Mouse (Mus musculus) heart, embryonic 10.5 days (tissue): ENCODE results near the gene Lrp2. TPM values are rescaled to one million over a fixed set of nuclear protein-coding genes. Genes with fewer than 3 reads are reported as not detected.

ENCODE experiments used
- DNase-seq: peaks from one replicate; pipeline ENCODE4 v3.0.0-alpha.2; 2017; ENCODE audit warnings: low spot score
- H3K27ac ChIP-seq: fragments of 300-500 bp; sonication (generic); 2 replicates; pipeline ENCODE4 v1.5.1; 2016; ENCODE audit warnings: mild to moderate bottlenecking
- H3K27me3 ChIP-seq: fragments of 300-500 bp; sonication (generic); 2 replicates; pipeline ENCODE4 v1.6.1; 2016; ENCODE audit warnings: mild to moderate bottlenecking; ENCODE audit not compliant: poor library complexity, insufficient read depth, severe bottlenecking
- H3K36me3 ChIP-seq: fragments of 300-500 bp; sonication (generic); 2 replicates; pipeline ENCODE4 v1.6.1; 2016; ENCODE audit warnings: mild to moderate bottlenecking, moderate library complexity
- H3K4me1 ChIP-seq: fragments of 300-500 bp; sonication (generic); 2 replicates; pipeline ENCODE4 v1.6.1; 2016; ENCODE audit warnings: mild to moderate bottlenecking
- H3K4me3 ChIP-seq: fragments of 300-500 bp; sonication (generic); 2 replicates; pipeline ENCODE4 v1.5.1; 2016; ENCODE audit warnings: mild to moderate bottlenecking, moderate library complexity
- H3K9me3 ChIP-seq: fragments of 300-500 bp; sonication (generic); 2 replicates; pipeline ENCODE4 v1.6.1; 2016; ENCODE audit warnings: mild to moderate bottlenecking, moderate library complexity
- WGBS: fragments of 180-500 bp; shearing (Covaris S2); methylation state at CpG from one replicate; pipeline ENCODE4 v1.1.7; 2016; 5-methylcytosine and 5-hydroxymethylcytosine counted together
- polyA plus RNA-seq: library from polyadenylated mRNA; unstranded; fragments of >200 nt; fragmentation: Nextera tagmentation; extraction: Ambion mirVana; gene quantifications from 2 replicates; pipeline ENCODE4 v1.2.1, GENCODE M21; 2016

Lrp2 gene
- polyA plus RNA-seq, 1 experiment from 2014 or later: 1.3 TPM

DNA sequence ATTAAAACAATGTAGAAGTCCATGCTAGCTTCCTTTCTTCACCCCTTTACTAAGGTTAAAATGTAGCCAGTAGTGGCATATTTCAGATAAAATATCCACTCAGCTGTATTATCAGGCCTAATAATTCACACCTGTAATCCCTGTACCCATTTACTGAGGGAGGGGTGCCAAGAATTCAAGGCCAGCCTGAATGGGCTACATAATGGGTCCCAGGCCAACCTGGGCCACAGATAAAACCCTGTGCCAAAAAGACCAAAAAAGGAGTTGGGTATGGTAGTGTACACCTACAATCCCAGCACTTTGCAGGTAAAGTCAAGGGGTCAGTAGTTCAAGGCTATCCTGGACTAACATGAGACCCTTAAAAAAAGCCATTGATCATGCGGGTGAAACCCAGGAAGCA, 9.3 kb downstream of the Lrp2 start:
- Histone ChIP-seq H3K36me3 (no peaks in the 10 kb centered on the region), H3K9me3 (no peaks in the 10 kb centered on the region), H3K27me3 (no peaks in the 10 kb centered on the region), H3K27ac (no peak overlapping the region), H3K4me1 (peaks cover 3% of the 10 kb centered on the region; the same call in 1 of the 2 replicates), H3K4me3 (no peak overlapping the region)
- no peak for DNase-seq
- 88% methylated on average over 1 of the region's 1 CpGs for whole genome bisulfite sequencing

DNA sequence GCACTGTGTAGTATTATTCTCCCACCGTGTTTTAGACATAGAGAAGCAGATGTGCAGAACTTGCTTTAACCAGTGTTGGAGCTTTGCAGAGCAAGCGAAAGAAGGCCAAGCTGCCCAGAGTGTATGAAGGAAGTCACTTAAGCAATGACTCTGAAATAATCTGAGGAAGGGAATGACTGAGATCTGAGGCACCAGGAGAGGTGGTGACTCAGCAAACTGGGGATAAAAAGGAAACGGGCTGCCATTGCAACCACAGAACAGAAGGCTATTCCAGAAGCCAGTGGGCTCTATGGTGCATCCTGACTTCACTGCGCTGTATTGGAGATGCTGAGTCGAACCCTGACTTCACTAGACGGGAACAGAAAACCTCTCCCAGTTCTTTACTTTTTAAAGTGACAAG, 10.9 kb downstream of the Lrp2 start:
- H3K27me3 ChIP-seq: no peaks in the 10 kb centered on the region
- no peaks in the 10 kb centered on the region for H3K36me3 ChIP-seq
- no peak overlapping the region for H3K4me3 ChIP-seq
- no peaks in the 10 kb centered on the region for H3K9me3 ChIP-seq
- WGBS: 63% methylated on average over 6 of the region's 6 CpGs
- peaks cover 3% of the 10 kb centered on the region; the same call in 1 of the 2 replicates for H3K4me1 ChIP-seq
- no peak for DNase-seq
- H3K27ac ChIP-seq: no peak overlapping the region

DNA sequence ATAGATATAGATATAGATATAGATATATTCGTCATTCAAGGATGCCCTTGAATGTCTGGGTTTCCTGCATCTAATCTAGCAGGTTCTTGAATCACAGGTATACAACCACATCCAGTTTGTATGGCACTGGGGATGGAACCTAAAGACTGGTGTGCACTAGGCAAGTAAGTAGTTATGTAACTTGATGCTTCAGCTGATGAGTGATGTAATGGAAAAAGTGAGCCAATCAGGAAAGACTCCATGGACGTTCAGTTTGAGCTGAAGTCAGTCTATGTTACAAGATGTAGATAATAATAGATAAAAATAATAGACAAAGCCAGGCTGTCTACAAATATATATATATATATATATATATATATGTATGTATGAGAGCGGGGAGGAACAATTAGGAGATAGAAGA, 11.6 kb downstream of the Lrp2 start:
- H3K27ac ChIP-seq: no peak overlapping the region
- DNase-seq: no peak
- H3K36me3 ChIP-seq: no peaks in the 10 kb centered on the region
- no peaks in the 10 kb centered on the region for H3K27me3 ChIP-seq
- H3K4me3 ChIP-seq: no peak overlapping the region
- H3K4me1 ChIP-seq: peaks cover 3% of the 10 kb centered on the region; the same call in 1 of the 2 replicates
- WGBS: 60% methylated on average over 3 of the region's 3 CpGs
- no peaks in the 10 kb centered on the region for H3K9me3 ChIP-seq

DNA sequence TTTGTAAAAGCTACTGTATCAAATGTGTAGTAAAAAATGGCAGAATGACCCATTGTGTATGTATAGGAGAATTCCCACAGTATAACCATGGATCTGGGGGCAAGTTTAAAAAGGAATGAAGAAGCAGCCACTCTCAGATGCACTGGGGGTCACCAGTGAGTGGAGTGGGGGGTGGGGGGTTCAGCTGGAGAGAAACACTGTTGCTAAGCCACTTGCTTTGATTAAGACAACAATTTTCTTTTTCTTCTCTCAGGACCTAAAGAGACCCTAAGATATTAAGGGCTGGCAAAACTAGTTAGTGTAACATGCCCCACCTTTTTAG, 12.2 kb downstream of the Lrp2 start:
- H3K27ac ChIP-seq: no peak overlapping the region
- H3K4me1 ChIP-seq: peaks cover 3% of the 10 kb centered on the region; the same call in 1 of the 2 replicates
- H3K36me3 ChIP-seq: no peaks in the 10 kb centered on the region
- no peak for DNase-seq
- no peak overlapping the region for H3K4me3 ChIP-seq
- H3K9me3 ChIP-seq: no peaks in the 10 kb centered on the region
- H3K27me3 ChIP-seq: no peaks in the 10 kb centered on the region

DNA sequence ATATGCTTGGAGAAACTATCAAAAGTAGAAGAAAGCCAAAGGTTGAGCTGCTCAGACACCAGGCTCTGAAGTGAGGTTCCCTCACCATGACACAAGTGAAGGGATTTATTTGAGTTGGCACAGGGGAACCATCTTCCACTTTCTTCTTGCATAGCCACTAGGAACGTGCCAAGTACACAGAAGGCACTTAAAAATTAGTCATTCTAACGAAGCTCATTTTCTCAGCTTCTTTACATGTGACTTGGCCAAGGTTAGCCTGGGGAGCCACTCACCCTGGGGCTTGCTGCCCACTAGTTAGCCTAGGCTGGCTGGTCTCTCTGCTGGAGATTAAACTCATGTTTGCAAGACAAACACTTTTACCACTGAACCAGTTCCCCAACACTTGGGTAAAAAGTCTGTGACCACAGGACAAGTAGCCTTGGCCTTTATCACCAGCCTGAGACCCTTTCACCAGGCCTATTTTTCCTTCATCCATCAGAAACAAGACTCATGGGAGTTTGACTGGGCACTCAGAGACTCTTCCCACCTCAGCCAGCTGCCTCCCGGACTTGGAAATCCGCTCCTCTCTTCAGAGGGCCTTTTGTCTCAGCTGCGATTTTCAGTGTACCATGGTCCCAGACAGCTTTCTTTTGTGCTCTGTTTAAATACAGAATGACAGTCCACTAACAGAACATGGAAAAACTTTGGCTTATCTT, 12.7 kb downstream of the Lrp2 start:
- Histone ChIP-seq H3K4me3 (no peak overlapping the region), H3K27ac (no peak overlapping the region), H3K9me3 (no peaks in the 10 kb centered on the region), H3K4me1 (peaks cover 3% of the 10 kb centered on the region; the same call in 1 of the 2 replicates), H3K36me3 (no peaks in the 10 kb centered on the region), H3K27me3 (no peaks in the 10 kb centered on the region)
- no peak for DNase-seq
- WGBS: 72% methylated on average over 5 of the region's 5 CpGs

DNA sequence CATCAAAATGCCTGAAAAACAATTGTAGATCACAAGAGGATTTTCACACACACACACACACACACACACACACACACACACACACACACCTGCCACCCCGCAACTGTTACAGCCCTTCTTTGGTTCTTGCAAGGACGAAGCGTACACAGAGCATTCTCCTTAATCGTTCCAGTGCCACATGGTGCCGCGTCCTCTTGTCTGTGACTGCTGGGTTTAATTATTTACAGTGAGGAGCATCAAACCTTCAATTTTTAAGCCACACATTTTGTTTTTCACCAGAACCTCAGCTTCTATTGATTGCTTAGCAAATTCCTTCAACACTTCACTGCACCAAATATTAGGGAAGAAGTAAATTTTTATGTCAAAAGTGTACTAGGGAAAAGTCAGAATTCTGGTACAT, 15.3 kb downstream of the Lrp2 start:
- Histone ChIP-seq H3K27me3 (no peaks in the 10 kb centered on the region), H3K4me1 (peaks cover 3% of the 10 kb centered on the region; the same call in 1 of the 2 replicates), H3K27ac (no peak overlapping the region), H3K4me3 (no peak overlapping the region), H3K36me3 (no peaks in the 10 kb centered on the region), H3K9me3 (no peaks in the 10 kb centered on the region)
- DNase-seq: no peak
- WGBS: 89% methylated on average over 6 of the region's 6 CpGs

DNA sequence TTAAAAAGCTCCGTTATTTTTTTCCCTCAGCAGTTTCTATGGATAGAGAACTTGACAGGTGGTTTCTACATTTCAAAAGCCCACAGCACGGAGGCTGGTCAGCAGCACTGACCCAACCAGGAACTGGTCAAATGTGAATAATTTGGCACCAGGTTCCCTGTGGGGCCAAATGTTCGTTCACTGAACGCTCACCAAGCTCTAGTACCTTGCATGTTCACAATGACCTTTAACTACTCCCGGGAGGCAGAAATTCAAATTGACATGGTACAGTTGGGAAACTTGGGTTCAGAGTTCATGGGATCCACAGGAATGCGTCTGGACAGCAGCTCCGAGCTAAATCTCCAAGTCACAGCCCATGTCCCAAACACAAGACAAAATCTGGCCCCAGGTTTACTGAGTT, 19.6 kb downstream of the Lrp2 start:
- Histone ChIP-seq H3K36me3 (no peaks in the 10 kb centered on the region), H3K27me3 (no peaks in the 10 kb centered on the region), H3K4me3 (no peak overlapping the region), H3K27ac (no peak overlapping the region), H3K4me1 (peaks cover 14% of the 10 kb centered on the region), H3K9me3 (no peaks in the 10 kb centered on the region)
- no peak for DNase-seq
- 79% methylated on average over 7 of the region's 7 CpGs for WGBS

DNA sequence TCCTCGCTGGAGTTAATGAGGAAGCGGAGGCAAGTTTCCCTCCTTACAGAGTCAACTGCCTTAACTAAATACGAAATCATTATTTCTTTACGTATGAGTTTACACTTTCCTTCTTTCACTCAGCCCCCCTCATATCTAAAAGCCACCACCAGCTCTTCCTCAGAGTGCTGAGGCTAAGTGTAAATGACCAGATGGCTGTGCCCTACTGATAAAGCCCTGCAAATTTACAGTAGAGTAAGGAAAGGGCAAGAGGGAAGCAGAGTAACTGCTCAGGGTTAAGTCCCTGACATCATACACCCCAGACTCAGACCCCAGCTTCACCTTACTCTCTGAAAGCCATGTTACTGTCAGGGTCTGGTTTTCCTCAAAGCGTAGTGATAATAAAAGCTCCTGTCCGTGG, 22.4 kb downstream of the Lrp2 start:
- WGBS: 32% methylated on average over 6 of the region's 6 CpGs
- Histone ChIP-seq H3K27me3 (no peaks in the 10 kb centered on the region), H3K36me3 (no peaks in the 10 kb centered on the region), H3K4me1 (peaks cover 20% of the 10 kb centered on the region), H3K27ac (peak overlapping the region; percentile 24; the same call in 1 of the 2 replicates), H3K9me3 (no peaks in the 10 kb centered on the region), H3K4me3 (no peak overlapping the region)
- no peak for DNase-seq

DNA sequence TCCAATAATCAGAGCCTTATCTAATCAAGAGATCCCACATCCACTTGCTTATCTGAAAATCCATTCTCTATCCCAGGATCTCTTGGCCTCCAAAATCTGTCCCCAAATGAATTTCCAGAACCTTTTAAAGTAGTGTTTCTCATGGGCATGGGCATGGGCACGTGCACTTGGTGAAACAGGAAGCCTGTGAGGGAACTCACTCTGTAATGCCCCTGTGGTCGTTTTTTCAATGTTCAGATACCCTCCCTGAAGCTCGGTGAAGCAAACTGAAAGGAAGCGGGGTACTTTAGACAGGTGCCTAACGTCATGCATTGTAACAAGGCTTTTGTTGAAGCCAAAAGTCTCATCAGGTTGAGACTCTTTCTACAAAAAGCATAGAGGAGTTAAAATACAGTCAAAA, 23.1 kb downstream of the Lrp2 start:
- 56% methylated on average over 5 of the region's 5 CpGs for WGBS
- peaks cover 20% of the 10 kb centered on the region for H3K4me1 ChIP-seq
- no peaks in the 10 kb centered on the region for H3K27me3 ChIP-seq
- H3K4me3 ChIP-seq: no peak overlapping the region
- DNase-seq: no peak
- no peaks in the 10 kb centered on the region for H3K9me3 ChIP-seq
- no peaks in the 10 kb centered on the region for H3K36me3 ChIP-seq
- H3K27ac ChIP-seq: no peak overlapping the region

DNA sequence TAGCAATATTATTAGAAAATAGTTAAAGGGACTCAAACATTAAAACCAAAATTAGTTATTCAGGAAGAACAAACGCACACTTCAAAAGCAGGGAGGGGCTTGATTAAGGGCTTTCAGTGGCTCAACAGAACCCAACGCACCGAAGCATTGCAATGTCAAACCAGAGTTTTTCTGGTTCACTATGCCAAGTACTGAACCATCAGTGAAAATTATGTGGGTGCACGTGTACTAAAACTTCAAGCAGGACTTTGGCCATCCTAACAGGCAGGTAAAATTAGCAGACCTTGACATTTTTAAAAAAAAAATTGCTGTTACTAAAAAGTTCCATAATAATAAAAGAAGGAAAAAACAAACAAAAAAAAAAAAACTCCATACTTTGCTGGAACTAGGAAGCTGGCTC, 25.6 kb downstream of the Lrp2 start:
- no peaks in the 10 kb centered on the region for H3K36me3 ChIP-seq
- 84% methylated on average over 4 of the region's 4 CpGs for WGBS
- H3K27me3 ChIP-seq: no peaks in the 10 kb centered on the region
- no peak overlapping the region for H3K4me3 ChIP-seq
- peaks cover 20% of the 10 kb centered on the region for H3K4me1 ChIP-seq
- H3K9me3 ChIP-seq: no peaks in the 10 kb centered on the region
- no peak overlapping the region for H3K27ac ChIP-seq
- DNase-seq: no peak

DNA sequence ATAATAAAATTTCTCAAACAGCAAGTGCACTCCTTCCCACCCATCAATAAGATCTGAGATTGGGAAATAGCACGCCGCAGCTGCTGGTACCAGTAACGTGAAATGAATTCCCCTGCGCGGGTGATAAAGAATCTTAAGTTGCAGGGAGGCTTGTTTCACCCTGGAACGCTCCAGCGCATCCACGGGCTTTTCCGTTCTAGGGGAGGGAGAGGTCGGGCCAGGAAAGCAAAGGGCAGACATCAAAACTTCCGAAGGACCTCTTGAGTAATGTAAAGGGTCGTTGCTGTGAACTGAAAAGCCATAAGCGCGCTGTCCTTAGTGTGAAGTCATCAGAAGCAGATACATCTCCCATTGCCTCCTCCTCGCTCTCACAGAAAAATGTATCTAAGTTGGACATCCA, 26.5 kb downstream of the Lrp2 start:
- 64% methylated on average over 15 of the region's 15 CpGs for WGBS
- H3K36me3 ChIP-seq: no peaks in the 10 kb centered on the region
- no peak overlapping the region for H3K4me3 ChIP-seq
- H3K4me1 ChIP-seq: peaks cover 20% of the 10 kb centered on the region
- no peak overlapping the region for H3K27ac ChIP-seq
- no peak for DNase-seq
- no peaks in the 10 kb centered on the region for H3K27me3 ChIP-seq
- no peaks in the 10 kb centered on the region for H3K9me3 ChIP-seq

DNA sequence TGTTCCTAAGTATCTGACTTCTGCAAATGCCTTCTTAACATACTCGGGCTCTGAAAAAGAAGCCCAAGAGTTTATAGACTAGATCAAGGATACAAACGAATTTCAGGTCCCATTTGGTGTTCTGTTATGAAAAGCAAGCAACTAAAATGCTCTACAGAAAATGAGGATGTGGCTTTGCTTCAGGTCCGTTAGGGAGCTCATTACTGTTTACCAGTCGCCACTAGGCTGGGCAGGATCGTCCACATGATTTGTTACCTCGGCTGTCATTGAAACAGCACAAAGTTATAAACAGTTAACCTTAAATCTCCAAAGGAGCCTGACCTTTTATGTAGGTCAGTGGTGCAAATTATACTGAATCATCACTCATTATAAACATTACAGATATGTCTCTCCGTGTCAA, 29.2 kb downstream of the Lrp2 start:
- H3K4me3 ChIP-seq: no peak overlapping the region
- H3K4me1 ChIP-seq: peaks cover 7% of the 10 kb centered on the region
- no peak overlapping the region for H3K27ac ChIP-seq
- WGBS: 72% methylated on average over 7 of the region's 7 CpGs
- DNase-seq: no peak
- H3K27me3 ChIP-seq: no peaks in the 10 kb centered on the region
- no peaks in the 10 kb centered on the region for H3K9me3 ChIP-seq
- H3K36me3 ChIP-seq: no peaks in the 10 kb centered on the region

DNA sequence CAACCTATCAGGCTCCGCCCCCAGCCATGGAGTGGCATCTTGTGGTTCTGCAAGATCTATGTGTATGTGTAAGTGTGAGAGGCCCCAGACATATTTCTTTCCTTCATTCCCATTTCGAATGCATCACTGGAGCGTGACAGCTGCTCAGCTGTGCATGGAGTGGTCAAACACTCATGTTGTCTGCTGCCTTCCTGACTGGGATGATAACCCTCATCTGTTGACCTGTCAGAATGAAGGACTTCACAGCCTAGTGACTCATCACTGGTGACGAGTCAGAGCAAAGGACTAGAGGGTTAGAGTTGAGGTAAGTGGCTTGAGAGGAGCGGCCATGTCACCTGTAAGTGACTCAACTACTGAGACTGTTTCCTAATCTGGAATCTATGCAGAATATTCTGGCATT, 34.2 kb downstream of the Lrp2 start:
- 63% methylated on average over 5 of the region's 5 CpGs for WGBS
- Histone ChIP-seq H3K27ac (no peak overlapping the region), H3K36me3 (no peaks in the 10 kb centered on the region), H3K4me3 (no peak overlapping the region), H3K9me3 (no peaks in the 10 kb centered on the region), H3K27me3 (peaks cover 13% of the 10 kb centered on the region; the same call in 1 of the 2 replicates), H3K4me1 (peaks cover 4% of the 10 kb centered on the region)
- DNase-seq: no peak

DNA sequence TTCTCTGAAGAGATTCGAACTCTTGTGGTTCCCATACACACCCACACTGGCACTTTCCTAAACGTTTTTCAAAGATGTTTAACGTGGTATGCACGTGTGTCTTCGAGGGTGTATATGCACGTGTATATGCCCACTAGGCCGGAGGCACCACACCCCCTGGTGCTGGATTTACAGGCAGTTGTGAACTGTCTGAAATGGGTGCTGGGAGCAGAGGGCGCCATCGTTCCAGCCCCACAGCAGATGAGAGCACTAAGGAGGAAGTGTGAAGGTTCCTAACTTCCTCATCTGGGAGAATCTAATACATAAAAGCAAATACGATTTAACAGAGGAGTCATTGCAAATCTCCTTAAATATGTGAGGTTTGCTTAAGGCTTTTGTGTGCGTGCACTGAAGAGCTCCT, 39.0 kb downstream of the Lrp2 start:
- peaks cover 13% of the 10 kb centered on the region; the same call in 1 of the 2 replicates for H3K27me3 ChIP-seq
- H3K4me3 ChIP-seq: no peak overlapping the region
- no peaks in the 10 kb centered on the region for H3K9me3 ChIP-seq
- no peak overlapping the region for H3K27ac ChIP-seq
- H3K36me3 ChIP-seq: no peaks in the 10 kb centered on the region
- 75% methylated on average over 11 of the region's 11 CpGs for WGBS
- DNase-seq: no peak
- H3K4me1 ChIP-seq: peaks cover 4% of the 10 kb centered on the region
